Mouse (Mus musculus) thymus, adult 2 months (tissue): ENCODE results near the gene Rnf41.

Experiments used
- CTCF ChIP-seq: fragments of 200-500 bp; IDR thresholded peaks from 2 replicates; pipeline ENCODE4 v1.5.1; 2012; ENCODE audit warnings: mild to moderate bottlenecking, control low read depth, low read length, moderate library complexity, borderline replicate concordance; ENCODE audit not compliant: control insufficient read depth, poor library complexity, insufficient read depth; ENCODE audit errors: extremely low read depth
- POLR2A ChIP-seq: fragments of 200-500 bp; IDR thresholded peaks from 2 replicates; pipeline ENCODE4 v1.6.1; 2012; ENCODE audit warnings: mild to moderate bottlenecking, low read length, control low read depth, moderate library complexity; ENCODE audit not compliant: control insufficient read depth, poor library complexity, insufficient read depth; ENCODE audit errors: extremely low read depth

DNA sequence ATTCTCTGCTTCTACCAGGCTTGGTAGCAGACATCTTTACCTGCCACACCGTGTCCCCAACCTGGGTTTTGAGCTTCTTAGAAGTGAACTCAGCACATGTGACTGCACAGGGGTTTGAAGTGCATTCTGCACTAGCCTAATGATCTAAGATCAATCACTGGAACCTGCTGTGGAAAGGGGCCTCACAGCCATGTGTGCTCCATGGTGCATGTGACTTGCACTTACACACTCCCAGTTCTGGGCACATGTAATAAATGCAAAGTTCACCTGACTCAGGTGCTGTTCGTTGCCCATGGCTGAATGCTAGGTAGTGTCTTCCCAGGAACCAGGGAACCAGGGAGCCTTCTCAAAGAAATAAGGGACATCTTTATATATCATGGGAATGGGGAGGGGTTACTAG, 22.0 kb downstream of the Rnf41 start:
- TF ChIP-seq CTCF (no peak), POLR2A (no peak)
